Mouse (Mus musculus): ENCODE measurements around the gene Gm17545.

DNA sequence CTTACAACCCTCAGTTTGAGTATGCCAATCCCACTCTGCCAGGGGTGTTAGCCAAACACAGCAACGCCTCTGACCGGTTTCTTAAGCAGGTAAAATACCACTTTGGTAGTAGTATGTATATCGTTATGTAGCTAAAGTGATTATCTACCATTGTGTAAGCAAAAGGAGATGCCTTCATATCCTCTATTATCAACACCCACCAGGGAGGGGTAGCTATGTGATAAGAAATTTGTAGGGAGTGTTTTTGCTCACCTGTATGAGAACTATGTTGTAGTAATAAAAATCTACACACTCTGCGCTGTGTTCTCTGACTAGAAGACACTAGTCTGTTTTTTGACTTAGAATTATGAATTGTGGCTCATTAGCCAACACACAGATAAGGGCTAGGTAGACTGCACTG, 29.4 kb upstream of the Gm17545 start:
- TF ChIP-seq CTCF (IDR thresholded peaks at IDR 0.05; ENCODE audit: low read depth) (no peak), EP300 (optimal IDR thresholded peaks at IDR 0.05) (no peak)
